Mouse (Mus musculus): Measurements from ENCODE around the gene Lrrc47.

GRCm38 (mm10) chr4:153980470-153980869 lies 31.1 kb upstream of the Lrrc47 start:
- TF ChIP-seq MAX (IDR thresholded peaks at IDR 0.05; ENCODE audit: low read depth) (no peak), POLR2A (IDR thresholded peaks at IDR 0.05; ENCODE audit: insufficient read length, low read depth) (no peak), MYOG (IDR thresholded peaks at IDR 0.05; ENCODE audit: control insufficient read depth in 1 of 3, insufficient read depth in 1 of 3, insufficient read length in 2 of 3, low read depth in 2 of 3) (no peak), E2F4 (IDR thresholded peaks at IDR 0.05; ENCODE audit: insufficient read depth) (no peak), REST (IDR thresholded peaks at IDR 0.05; ENCODE audit: insufficient read depth, insufficient read length) (no peak), TCF12 (IDR thresholded peaks at IDR 0.05; ENCODE audit: insufficient read depth, poor library complexity, severe bottlenecking) (no peak)

Measured in myocyte (in vitro differentiated cells).